Comparison of ENCODE assay signal across 10 mouse cellular contexts in genomic region chr6:52486146-52486545, GRCm38 (mm10).
DNase-seq lines count a peak whose midpoint lies in the region; ATAC-seq and TF ChIP-seq lines count a peak whose summit lies in the region.
"Had no signal": no experiment of that assay in that cellular context is flagged by ENCODE, and none has a peak within 500 bp of the region (broad histone marks: within the 10 kb centered on the region; RNA-seq: fewer than 3 reads in every experiment).

No protein-coding gene starts in this region.

- no peak for TF ChIP-seq POLR2A in myocyte (IDR thresholded peaks at IDR 0.05; ENCODE audit: insufficient read length, low read depth)

- H3K9ac ChIP-seq in heart, embryonic 16.5 days (ENCODE audit: low read length) = no peak overlapping the region

- H3K9me3 ChIP-seq in heart, embryonic 16.5 days (replicated peaks; ENCODE audit: control insufficient read depth, low read length) = no peaks in the 10 kb centered on the region

- H3K27me3 ChIP-seq in heart, embryonic 16.5 days (ENCODE audit: control insufficient read depth, insufficient read depth, low read length) = no peaks in the 10 kb centered on the region
- H3K27me3 ChIP-seq in myocyte (ENCODE audit: control insufficient read depth, insufficient read depth, insufficient read length) = no peaks in the 10 kb centered on the region

- H3K4me3 ChIP-seq in layer of hippocampus, adult 2 months = no peak overlapping the region
- H3K4me3 ChIP-seq in heart, embryonic 16.5 days (ENCODE audit: low read length) = no peak overlapping the region
- no peak overlapping the region for H3K4me3 ChIP-seq in myocyte

- no peaks in the 10 kb centered on the region for H3K36me3 ChIP-seq in heart, embryonic 16.5 days (ENCODE audit: control insufficient read depth, insufficient read depth)
- H3K36me3 ChIP-seq in myocyte (ENCODE audit: control insufficient read depth, insufficient read depth) = no peaks in the 10 kb centered on the region

- DNase-seq in layer of hippocampus, adult 2 months (ENCODE audit: low spot score in 2 of 2) = no peak
- no peak for DNase-seq in layer of hippocampus, postnatal 10 days (ENCODE audit: low spot score in 2 of 2)
- no peak for DNase-seq in frontal cortex, postnatal 14 days (ENCODE audit: low spot score in 2 of 2)
- no peak for DNase-seq in embryo, embryonic 9.5 days (ENCODE audit: extremely low spot score)
- DNase-seq: cerebellum, postnatal 36 days; gastrocnemius, postnatal 10 days had no signal

- no peak overlapping the region for H3K4me2 ChIP-seq in heart, embryonic 16.5 days (ENCODE audit: low read depth, low read length)
- peak overlapping the region; percentile 47 for H3K4me2 ChIP-seq in myocyte (ENCODE audit: low read depth)

- ATAC-seq in common myeloid progenitor, adult 5-6 weeks (replicated peaks; ENCODE audit: low read depth, poor library complexity, severe bottlenecking) = 0 out of 2 replicates have a peak, but pooled peaks have one; percentile 39
- ATAC-seq in heart, embryonic 16.5 days (replicated peaks; ENCODE audit: extremely low read depth, insufficient read depth, low FRiP score) = no peak
- ATAC-seq: hindbrain, embryonic 16.5 days had no signal

- H3K79me2 ChIP-seq in myocyte (ENCODE audit: control insufficient read depth, insufficient read depth) = no peaks in the 10 kb centered on the region

- H3ac ChIP-seq in myocyte (ENCODE audit: control insufficient read depth, insufficient read length) = no peak overlapping the region

- H3K4me1 ChIP-seq in heart, embryonic 16.5 days (ENCODE audit: control insufficient read depth, insufficient read depth, low read length) = peaks cover 4% of the 10 kb centered on the region; the same call in 1 of the 2 replicates

- 67% methylated on average over 9 of the region's 9 CpGs for WGBS in heart, embryonic 16.5 days

- peak overlapping the region; percentile 29; the same call in 1 of the 2 replicates for H3K27ac ChIP-seq in layer of hippocampus, adult 2 months
- H3K27ac ChIP-seq in heart, embryonic 16.5 days (ENCODE audit: low read length) = peak overlapping the region; percentile 59

- no peak for TF ChIP-seq CTCF in layer of hippocampus, adult 2 months (conservative IDR thresholded peaks at IDR 0.05)

TF ChIP-seq in myocyte, 11 proteins besides CTCF, POLR2A, EP300 and RAD21:
- TF ChIP-seq POLR2AphosphoS2 (IDR thresholded peaks at IDR 0.05; ENCODE audit: insufficient read length, low read depth) (no peak), USF1 (IDR thresholded peaks at IDR 0.05; ENCODE audit: low read depth) (no peak)
